Mouse (Mus musculus) monocyte, adult 2 months (primary cell): Measurements from ENCODE around the gene Rbm17.

Source experiments
- DNase-seq, 2 experiments: peaks; one replicate each; pipeline ENCODE4 v3.0.0; 2022; ENCODE audit warnings: low spot score in 2 of 2, low read depth in 1 of 2

The Rbm17 gene

GRCm38 (mm10) chr2:11597906-11598305 lies 6.0 kb downstream of the Rbm17 start:
- DNase-seq: no peak

GRCm38 (mm10) chr2:11596690-11597089 lies 7.3 kb downstream of the Rbm17 start:
- no peak for DNase-seq

- no peak for DNase-seq
These were observed 16.0 kb downstream of the Rbm17 start for GRCm38 (mm10) chr2:11587996-11588395.

DNA sequence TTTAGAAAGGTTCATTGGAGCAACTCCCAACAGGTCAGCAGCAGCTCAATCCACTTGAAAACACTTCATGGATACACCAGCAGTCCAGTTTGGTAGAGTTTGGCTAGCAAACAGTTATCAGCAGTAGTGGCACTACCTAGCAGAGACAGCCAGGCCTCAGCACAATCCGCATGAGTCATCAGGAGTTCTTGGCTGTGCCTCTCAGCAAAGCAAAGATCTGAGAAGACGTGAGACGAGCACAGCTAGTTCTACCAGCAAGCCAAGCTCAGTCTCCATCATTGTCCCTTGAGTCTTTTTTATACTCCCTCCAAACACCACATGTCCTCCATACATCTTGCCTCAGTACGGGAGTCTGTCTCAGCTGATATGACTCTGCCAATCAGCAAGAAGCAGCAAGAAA lies 24.6 kb downstream of the Rbm17 start:
- DNase-seq: no peak

- DNase-seq: no peak
These were observed 25.8 kb downstream of the Rbm17 start for GRCm38 (mm10) chr2:11578187-11578586.

- no peak for DNase-seq
These were observed 30.3 kb downstream of the Rbm17 start for GRCm38 (mm10) chr2:11573684-11574083.

DNA sequence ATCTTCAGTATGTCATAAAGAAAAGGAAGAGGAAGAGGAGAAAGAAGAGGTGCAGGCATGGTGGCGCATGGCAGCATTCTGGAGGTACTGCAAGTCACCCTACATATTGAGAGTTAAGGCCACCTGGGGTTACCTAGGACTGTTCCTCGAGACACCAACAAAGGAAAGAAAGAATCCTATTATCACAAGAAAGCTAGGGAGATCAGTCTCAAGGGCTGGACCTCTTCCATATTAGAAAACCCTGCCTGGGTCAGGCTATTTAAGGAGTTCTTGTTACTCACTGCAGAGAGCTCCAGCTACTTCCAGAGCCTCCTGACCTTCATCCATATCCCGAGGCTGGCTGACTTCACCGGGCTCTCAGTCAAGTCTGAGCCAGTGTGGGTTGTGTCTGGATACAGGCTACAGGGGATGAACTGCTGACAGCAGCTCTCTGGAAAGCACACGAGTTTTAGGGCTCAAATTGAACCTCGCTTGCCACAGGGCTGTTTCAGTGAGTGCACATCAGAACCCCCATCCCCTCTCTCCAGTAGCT lies 32.9 kb downstream of the Rbm17 start:
- no peak for DNase-seq

DNA sequence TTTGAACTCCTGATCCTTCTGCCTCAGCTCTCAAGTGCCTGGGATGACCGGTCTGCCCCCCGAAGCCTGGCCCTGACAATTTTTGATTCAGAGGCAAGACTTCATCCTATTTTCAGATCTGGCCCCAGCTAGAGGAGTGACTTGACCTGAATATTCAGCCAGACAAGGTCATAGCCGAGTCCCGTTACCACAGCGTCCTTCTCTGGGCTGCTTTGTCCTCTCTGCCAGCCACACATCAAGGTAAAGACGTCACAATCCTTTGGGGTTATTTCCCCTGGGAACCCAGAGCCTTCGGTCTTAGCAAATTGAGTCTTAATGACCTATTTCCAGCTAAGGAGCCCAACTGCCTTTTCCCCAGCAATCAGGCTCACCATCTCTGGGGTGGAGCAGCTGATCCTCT lies 35.5 kb downstream of the Rbm17 start:
- no peak for DNase-seq

GRCm38 (mm10) chr2:11567781-11568362 lies 36.1 kb downstream of the Rbm17 start:
- DNase-seq: peak in 1 of 2 experiments; percentile 47

GRCm38 (mm10) chr2:11566898-11567297 lies 37.1 kb downstream of the Rbm17 start:
- DNase-seq: no peak

DNA sequence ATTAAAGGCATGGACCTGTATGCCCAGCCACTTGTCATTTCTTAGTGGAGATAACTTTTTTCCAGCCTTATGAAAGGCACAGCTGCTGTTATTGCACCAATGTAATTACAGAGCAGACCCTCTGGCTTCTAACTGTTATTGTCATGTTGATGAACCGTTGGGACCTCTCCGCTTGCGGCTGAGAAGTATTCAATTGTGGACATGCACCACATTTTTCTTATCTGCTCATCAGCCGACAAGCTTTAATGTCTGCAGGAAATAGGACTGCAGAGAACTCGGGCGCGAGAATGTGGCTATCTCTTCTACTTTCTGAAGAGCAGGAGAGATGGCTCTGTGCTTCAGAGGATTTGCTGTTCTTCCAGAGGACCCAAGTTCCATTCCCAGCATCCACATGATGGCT lies 37.7 kb downstream of the Rbm17 start:
- no peak for DNase-seq

DNA sequence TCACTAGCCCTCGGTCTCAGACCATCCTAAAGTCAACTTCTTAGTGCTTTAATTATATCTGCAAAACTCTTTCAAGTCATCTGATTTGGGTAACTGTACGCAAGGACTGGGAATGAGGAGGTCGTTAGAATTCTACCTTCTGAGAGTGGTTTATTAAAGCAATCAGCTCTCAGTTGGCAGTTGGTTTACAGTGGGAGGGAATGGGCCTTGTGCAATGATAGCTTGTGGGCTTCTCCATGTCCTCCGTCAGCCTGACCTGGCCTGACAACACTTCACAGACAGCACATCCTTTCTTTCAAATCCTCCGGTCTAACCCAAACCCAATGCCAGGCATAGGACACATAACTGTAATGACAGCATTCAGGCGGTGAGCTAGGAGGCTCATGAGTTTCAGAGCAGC lies 39.2 kb downstream of the Rbm17 start:
- no peak for DNase-seq

GRCm38 (mm10) chr2:11563256-11563655 lies 40.7 kb downstream of the Rbm17 start:
- no peak for DNase-seq

DNA sequence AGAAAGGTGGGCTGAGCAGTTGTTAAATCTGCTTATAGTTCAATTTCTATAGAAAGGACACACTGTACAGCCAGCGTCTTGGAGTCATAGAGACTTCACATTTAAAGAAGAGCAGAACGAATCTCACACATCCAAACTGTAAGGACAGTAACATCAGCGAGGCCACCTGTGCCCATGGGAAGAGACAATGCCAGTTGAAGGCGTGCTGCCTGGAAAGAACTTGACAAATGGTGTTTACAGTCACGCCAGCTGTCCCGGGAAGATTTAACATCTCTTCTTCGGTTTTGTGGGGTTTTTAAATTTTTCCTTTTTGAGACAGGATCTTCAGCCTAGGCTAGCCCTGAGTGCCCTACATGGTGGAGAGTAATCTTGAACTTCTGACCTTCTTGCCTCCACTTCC lies 45.3 kb downstream of the Rbm17 start:
- DNase-seq: no peak

- no peak for DNase-seq
These were observed 46.7 kb downstream of the Rbm17 start for GRCm38 (mm10) chr2:11557244-11557643.

- DNase-seq: no peak
These were observed 48.6 kb downstream of the Rbm17 start for GRCm38 (mm10) chr2:11555316-11555715.

GRCm38 (mm10) chr2:11553471-11554400 lies 50.2 kb downstream of the Rbm17 start, which contains the start of gene Pfkfb3:
Gene Pfkfb3 (minus strand): TSS chr2:11554077.
- DNase-seq: peak; percentile 33 to 78

DNA sequence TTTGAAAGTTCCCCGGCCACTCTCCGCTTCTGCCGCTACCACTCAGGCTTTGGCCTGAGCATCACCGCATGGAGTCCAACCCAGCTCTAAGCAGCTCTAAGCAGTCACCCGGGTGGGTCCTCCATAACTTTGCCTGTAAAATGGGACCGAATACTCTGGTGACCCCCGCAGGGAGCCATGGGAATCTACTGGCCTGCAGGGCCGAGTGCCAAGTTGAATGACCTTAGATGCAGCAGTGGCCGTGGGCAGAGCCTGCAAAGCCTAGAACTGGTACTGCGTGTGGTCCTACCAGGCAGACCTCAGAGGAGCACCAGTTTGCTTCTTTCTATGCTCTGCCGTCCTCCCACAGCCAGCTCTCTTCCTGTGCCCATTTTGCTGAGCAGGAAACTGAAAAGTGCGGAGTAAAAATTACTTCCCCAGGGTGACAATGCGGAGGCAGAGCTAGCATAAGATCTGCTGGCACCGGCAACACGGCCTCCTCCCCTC lies 50.9 kb downstream of the Rbm17 start:
- DNase-seq: no peak

- no peak for DNase-seq
These were observed 51.6 kb downstream of the Rbm17 start for GRCm38 (mm10) chr2:11552297-11552821.

DNA sequence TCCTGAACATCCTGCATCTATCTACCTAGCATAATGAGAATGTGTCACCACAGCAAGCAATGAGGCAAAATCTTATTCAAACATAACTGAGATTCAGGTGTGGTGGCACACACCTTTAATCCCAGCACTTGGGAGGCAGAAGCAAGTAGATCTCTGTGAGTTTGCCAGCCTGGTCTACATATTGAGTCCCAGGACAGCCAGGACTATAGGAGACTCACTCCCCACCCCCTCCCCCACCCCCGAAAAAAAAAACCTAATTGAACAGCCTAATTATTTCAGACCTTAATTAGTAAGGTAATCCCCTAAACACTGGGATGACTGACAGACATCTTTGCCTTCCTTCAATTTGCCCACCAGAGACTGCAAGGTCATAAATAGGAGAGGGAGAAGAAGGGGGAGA lies 52.2 kb downstream of the Rbm17 start:
- DNase-seq: no peak

- no peak for DNase-seq
These were observed 55.4 kb downstream of the Rbm17 start for GRCm38 (mm10) chr2:11548508-11548907.

GRCm38 (mm10) chr2:11547609-11548008 lies 56.3 kb downstream of the Rbm17 start:
- no peak for DNase-seq
